Mouse (Mus musculus) heart, embryonic 13.5 days (tissue): ENCODE results near the gene Bag6. TPM values are rescaled to one million over a fixed set of nuclear protein-coding genes. Genes with fewer than 3 reads are reported as not detected.

Experiments used
- ATAC-seq: fragments of 200-750 bp; cut with Nextera tagmentation; 2 replicates; pipeline ENCODE4 v1.8.0; 2017; ENCODE audit warnings: moderate TSS enrichment; ENCODE audit not compliant: insufficient number of reproducible peaks, low FRiP score, low TSS enrichment; ENCODE audit errors: extremely low read depth
- H3K27ac ChIP-seq: fragments of 300-500 bp; sonication (generic); replicated peaks from 2 replicates; pipeline ENCODE4 v1.5.1; 2015; ENCODE audit warnings: moderate library complexity, mild to moderate bottlenecking, inconsistent platforms
- H3K27me3 ChIP-seq: fragments of 300-500 bp; sonication (generic); replicated peaks from 2 replicates; pipeline ENCODE4 v1.6.1; 2015; ENCODE audit warnings: mild to moderate bottlenecking, inconsistent platforms
- H3K36me3 ChIP-seq: fragments of 300-500 bp; sonication (generic); 2 replicates; pipeline ENCODE4 v1.6.1; 2015; ENCODE audit warnings: mild to moderate bottlenecking, inconsistent platforms
- H3K4me1 ChIP-seq: fragments of 300-500 bp; sonication (generic); 2 replicates; pipeline ENCODE4 v1.6.1; 2015; ENCODE audit warnings: inconsistent platforms
- H3K4me2 ChIP-seq: fragments of 300-500 bp; sonication (generic); 2 replicates; pipeline ENCODE4 v1.6.1; 2015; ENCODE audit warnings: inconsistent platforms, mild to moderate bottlenecking, moderate library complexity
- H3K4me3 ChIP-seq: fragments of 300-500 bp; sonication (generic); 2 replicates; pipeline ENCODE4 v1.5.1; 2015; ENCODE audit warnings: moderate library complexity, mild to moderate bottlenecking, inconsistent platforms
- H3K9ac ChIP-seq: fragments of 300-500 bp; sonication (generic); 2 replicates; pipeline ENCODE4 v1.6.1; 2015; ENCODE audit warnings: inconsistent platforms, mild to moderate bottlenecking, moderate library complexity
- H3K9me3 ChIP-seq: fragments of 300-500 bp; sonication (generic); 2 replicates; pipeline ENCODE4 v1.6.1; 2016; ENCODE audit warnings: inconsistent platforms
- WGBS: fragments of 180-500 bp; shearing (Covaris S2); methylation state at CpG from one replicate; pipeline ENCODE4 v1.1.7; 2015; ENCODE audit warnings: mixed read lengths; 5-methylcytosine and 5-hydroxymethylcytosine counted together
- polyA plus RNA-seq: library from polyadenylated mRNA; unstranded; fragments of >200 nt; fragmentation: Nextera tagmentation; extraction: Ambion mirVana; gene quantifications from 2 replicates; pipeline ENCODE4 v1.2.1, GENCODE M21; 2015

Gene Bag6
- polyA plus RNA-seq, 1 experiment from 2014 or later: 45.1 TPM

DNA sequence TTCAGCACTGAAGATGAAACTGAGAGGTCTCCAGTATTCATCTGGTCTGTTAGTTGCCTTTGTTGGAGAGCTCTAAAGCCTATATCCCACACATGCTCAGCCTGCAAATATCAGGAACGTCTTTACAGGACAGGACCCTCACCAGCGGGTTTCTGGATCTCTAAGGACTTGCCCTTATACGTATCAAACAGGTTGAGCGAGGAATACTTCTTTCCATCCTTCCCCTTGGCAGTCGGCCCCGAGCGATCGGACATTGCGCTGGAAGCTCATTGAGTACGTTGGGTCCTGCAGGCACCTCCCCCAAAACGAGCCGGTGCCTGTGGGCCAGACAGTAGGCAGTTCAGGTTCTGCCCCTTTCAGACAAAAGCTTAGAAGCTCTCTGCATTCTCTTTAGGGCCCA, 27.8 kb downstream of the Bag6 start:
- Histone ChIP-seq H3K4me1 (peaks cover 39% of the 10 kb centered on the region), H3K4me2 (peak overlapping the region; percentile 99), H3K36me3 (peaks cover 50% of the 10 kb centered on the region), H3K9ac (peak overlapping the region; percentile 100), H3K27me3 (no peaks in the 10 kb centered on the region), H3K27ac (peak overlapping the region; percentile 26; the same call in 1 of the 2 replicates), H3K9me3 (no peaks in the 10 kb centered on the region), H3K4me3 (peak overlapping the region; percentile 100)
- ATAC-seq: no peak
- 33% methylated on average over 12 of the region's 12 CpGs for WGBS

- H3K9ac ChIP-seq: peak overlapping the region; percentile 100
- H3K4me3 ChIP-seq: peak overlapping the region; percentile 100
- ATAC-seq: no peak
- no peaks in the 10 kb centered on the region for H3K9me3 ChIP-seq
- peaks cover 42% of the 10 kb centered on the region for H3K36me3 ChIP-seq
- peak overlapping the region; percentile 99 for H3K27ac ChIP-seq
- H3K27me3 ChIP-seq: no peaks in the 10 kb centered on the region
- H3K4me1 ChIP-seq: peaks cover 39% of the 10 kb centered on the region
- WGBS: 12% methylated on average over 8 of the region's 8 CpGs
- peak overlapping the region; percentile 99 for H3K4me2 ChIP-seq
Measured at GRCm38 (mm10) chr17:35163326-35164081, 28.5 kb downstream of the Bag6 start.

DNA sequence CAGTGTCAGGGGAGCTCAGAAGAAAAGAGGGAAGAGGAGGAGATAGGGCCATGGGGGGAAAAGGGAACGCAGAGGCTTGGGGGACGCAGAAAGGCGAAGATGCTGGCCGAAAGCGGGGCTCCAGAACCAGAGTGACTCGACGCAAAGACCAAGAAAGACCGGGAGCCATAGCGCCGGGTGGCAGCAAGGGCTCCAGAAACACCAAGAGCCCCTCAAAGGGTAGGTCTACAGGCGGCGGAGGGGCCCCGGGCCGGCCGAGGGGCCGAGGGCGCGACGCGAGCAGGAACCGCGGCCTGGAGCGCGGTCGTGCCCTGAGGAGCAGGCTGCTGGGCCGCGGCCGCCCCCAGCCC, 29.2 kb downstream of the Bag6 start:
- no peak; the same call in 1 of the 2 replicates for ATAC-seq
- peak overlapping the region; percentile 99 for H3K4me2 ChIP-seq
- peaks cover 39% of the 10 kb centered on the region for H3K4me1 ChIP-seq
- peak overlapping the region; percentile 100 for H3K4me3 ChIP-seq
- peaks cover 36% of the 10 kb centered on the region for H3K36me3 ChIP-seq
- no peaks in the 10 kb centered on the region for H3K27me3 ChIP-seq
- under 1% methylated on average over 28 of the region's 28 CpGs for WGBS
- peak overlapping the region; percentile 99 for H3K27ac ChIP-seq
- H3K9me3 ChIP-seq: no peaks in the 10 kb centered on the region
- peak overlapping the region; percentile 100 for H3K9ac ChIP-seq

DNA sequence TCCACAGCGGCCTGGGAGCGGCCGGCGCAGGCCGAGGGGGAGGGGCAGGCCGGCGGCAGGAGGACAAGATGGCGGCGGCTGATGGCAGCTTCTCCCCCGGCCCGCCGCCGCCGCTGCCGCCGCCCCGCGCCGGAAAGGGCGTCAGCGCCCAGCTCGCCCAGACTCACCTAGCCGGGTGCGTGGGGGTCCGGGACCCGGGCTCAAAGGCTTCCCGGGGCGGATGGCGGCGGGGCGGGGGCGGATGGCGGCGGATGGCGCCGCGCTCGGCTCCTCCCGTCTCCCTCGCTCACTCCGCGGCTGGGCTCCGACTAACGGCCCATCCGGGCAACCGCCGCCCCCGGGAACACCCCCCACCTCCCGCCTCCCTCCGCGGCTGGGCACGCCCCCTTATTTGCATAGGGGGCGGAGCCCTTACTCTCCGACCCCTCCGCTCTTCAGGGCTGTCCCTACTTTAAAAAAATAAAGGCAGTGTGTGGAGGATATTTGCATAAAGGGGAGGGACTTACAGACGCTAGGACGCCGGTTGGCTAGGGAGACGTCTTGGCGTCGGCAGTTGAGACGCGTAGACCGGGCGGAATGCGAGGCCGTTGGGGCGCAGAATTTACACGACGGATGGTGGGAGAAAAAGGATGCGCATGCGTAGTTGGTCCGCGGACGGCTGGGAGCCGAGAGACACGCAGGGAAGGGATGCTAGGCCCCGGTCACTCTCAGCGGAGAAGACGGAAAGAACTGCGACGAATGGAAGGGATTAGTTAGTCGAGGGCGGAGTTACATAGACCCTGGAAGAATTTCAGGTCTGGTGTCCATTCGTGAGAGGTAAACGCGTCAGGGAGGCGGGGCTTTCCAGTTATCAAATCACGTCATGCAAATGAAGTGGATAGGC, 29.8 kb downstream of the Bag6 start, which contains the start of gene Prrc2a:
Gene Prrc2a (minus strand): TSS at position 330 of the 883 bp plus-strand sequence.
- H3K4me2 ChIP-seq: peak within 1 kb of the TSS; percentile 99
- H3K27me3 ChIP-seq: no peaks in the 10 kb centered on the region
- peaks cover 39% of the 10 kb centered on the region for H3K4me1 ChIP-seq
- H3K27ac ChIP-seq: peak within 1 kb of the TSS; percentile 99
- peak; percentile 96 for ATAC-seq
- H3K9ac ChIP-seq: peak within 1 kb of the TSS; percentile 100
- H3K36me3 ChIP-seq: peaks cover 29% of the 10 kb centered on the region
- peak within 1 kb of the TSS; percentile 100 for H3K4me3 ChIP-seq
- no peaks in the 10 kb centered on the region for H3K9me3 ChIP-seq
- under 1% methylated on average over 44 of the region's 89 CpGs for WGBS

- WGBS: 26% methylated on average over 12 of the region's 12 CpGs
- Histone ChIP-seq H3K9me3 (no peaks in the 10 kb centered on the region), H3K27ac (peak overlapping the region; percentile 99), H3K36me3 (peaks cover 21% of the 10 kb centered on the region), H3K27me3 (no peaks in the 10 kb centered on the region), H3K4me2 (peak overlapping the region; percentile 72), H3K9ac (peak overlapping the region; percentile 78), H3K4me3 (peak overlapping the region; percentile 100), H3K4me1 (peaks cover 39% of the 10 kb centered on the region)
- ATAC-seq: no peak
Measured at GRCm38 (mm10) chr17:35165451-35166155, 30.6 kb downstream of the Bag6 start.

DNA sequence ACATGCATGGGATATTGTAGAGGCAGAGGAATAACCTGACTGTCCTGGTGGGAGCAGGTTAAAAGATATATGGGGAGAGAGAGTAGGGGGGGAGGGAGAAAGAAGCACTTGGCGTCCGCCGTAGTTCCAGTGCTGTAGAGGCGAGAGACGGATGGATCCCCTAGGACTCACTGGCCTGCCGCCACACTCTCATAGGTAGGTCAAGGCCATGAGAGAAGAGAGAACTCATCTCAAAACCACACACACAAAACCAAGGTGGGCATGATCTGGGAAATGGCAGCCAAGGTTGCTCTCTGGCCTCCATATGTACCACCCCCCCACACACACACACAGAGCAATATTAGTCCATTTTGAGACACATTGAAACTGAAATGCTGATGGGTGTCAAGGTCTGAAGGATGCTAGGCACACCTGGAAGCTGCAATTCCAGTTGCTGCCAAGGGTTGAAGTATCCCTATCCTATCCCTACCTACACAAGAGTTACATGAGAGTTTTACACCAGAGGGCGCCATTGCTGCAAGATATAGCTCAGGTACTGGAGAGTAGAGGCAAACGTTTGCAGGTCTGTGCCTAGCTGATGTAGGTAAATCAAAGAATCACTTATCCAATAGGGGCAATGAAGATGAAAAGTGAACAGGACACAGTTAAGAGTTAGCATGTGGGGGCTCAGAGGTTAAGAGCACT, 31.5 kb downstream of the Bag6 start:
- WGBS: 69% methylated on average over 8 of the region's 8 CpGs

GRCm38 (mm10) chr17:35167794-35168193, 32.8 kb downstream of the Bag6 start:
- 80% methylated on average over 7 of the region's 7 CpGs for WGBS
- H3K4me1 ChIP-seq: peaks cover 21% of the 10 kb centered on the region
- H3K27me3 ChIP-seq: no peaks in the 10 kb centered on the region; the same call in 1 of the 2 replicates

More for the DNA sequence above, 31.5 kb downstream of the Bag6 start:
- peak overlapping the region; percentile 77 for H3K9ac ChIP-seq
- peaks cover 12% of the 10 kb centered on the region for H3K36me3 ChIP-seq
- ATAC-seq: no peak
- no peaks in the 10 kb centered on the region for H3K27me3 ChIP-seq
- H3K4me2 ChIP-seq: peak overlapping the region; percentile 72
- peaks cover 34% of the 10 kb centered on the region for H3K4me1 ChIP-seq
- peak overlapping the region; percentile 99 for H3K27ac ChIP-seq
- peak overlapping the region; percentile 100 for H3K4me3 ChIP-seq
- no peaks in the 10 kb centered on the region for H3K9me3 ChIP-seq

GRCm38 (mm10) chr17:35168541-35169207, 33.7 kb downstream of the Bag6 start:
- H3K36me3 ChIP-seq: no peaks in the 10 kb centered on the region
- no peak overlapping the region for H3K27ac ChIP-seq
- ATAC-seq: no peak
- H3K4me2 ChIP-seq: no peak overlapping the region
- no peak overlapping the region for H3K4me3 ChIP-seq
- no peaks in the 10 kb centered on the region for H3K9me3 ChIP-seq
- 14% methylated on average over 4 of the region's 4 CpGs for WGBS
- H3K27me3 ChIP-seq: no peaks in the 10 kb centered on the region; the same call in 1 of the 2 replicates
- peaks cover 13% of the 10 kb centered on the region for H3K4me1 ChIP-seq
- 0 out of 2 replicates have a peak overlapping the region, but pooled peaks have one; percentile 52 for H3K9ac ChIP-seq

More at GRCm38 (mm10) chr17:35167794-35168193, 32.8 kb downstream of the Bag6 start:
- H3K27ac ChIP-seq: no peak overlapping the region
- no peaks in the 10 kb centered on the region for H3K36me3 ChIP-seq
- H3K9ac ChIP-seq: no peak overlapping the region
- H3K4me3 ChIP-seq: no peak overlapping the region
- no peak for ATAC-seq
- H3K4me2 ChIP-seq: no peak overlapping the region
- no peaks in the 10 kb centered on the region for H3K9me3 ChIP-seq

DNA sequence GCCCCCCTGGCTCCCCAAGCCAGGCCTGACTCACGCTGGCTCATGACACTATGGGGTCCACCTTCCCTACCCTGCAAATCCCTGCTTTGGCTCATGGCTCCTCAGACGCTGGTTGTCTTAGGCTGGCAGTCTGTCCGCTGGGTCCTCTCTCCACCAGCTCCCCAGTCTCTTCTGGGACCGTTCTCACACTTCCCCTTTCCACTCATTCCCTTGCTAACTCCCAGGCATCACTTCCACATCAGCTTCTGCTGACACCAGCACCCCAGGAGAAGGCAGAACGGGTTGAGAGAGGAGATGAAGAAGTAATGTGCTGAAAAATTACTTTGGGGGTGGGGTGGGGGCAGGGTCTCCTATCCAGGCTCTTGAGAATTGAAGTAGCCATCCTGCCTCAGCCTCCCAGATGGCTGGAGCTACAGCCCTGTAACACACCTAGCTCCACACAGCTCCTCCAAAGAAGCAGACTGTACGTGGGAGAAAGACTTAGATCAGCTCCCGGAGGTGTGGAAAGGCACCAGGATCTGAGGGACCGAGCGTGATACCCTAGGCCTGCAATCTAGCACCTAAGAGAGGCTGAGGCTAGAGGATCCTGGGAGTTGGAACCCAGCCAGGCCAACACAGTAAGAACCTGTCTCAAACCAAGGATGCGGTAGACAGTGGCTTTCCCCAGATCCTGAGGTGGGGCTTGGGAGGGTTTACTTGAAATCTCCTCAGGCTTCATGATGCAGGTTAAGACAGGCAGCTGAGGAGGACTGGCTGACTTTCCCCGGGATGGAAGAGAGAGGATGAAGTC, 37.7 kb downstream of the Bag6 start:
- ATAC-seq: no peak
- Histone ChIP-seq H3K4me3 (no peak overlapping the region), H3K9me3 (no peaks in the 10 kb centered on the region), H3K27me3 (peaks cover 4% of the 10 kb centered on the region; the same call in 1 of the 2 replicates), H3K9ac (no peak overlapping the region), H3K4me2 (no peak overlapping the region), H3K27ac (no peak overlapping the region), H3K4me1 (0 out of 2 replicates have a peak, but pooled peaks cover 4% of the 10 kb centered on the region), H3K36me3 (no peaks in the 10 kb centered on the region)
- 52% methylated on average over 11 of the region's 11 CpGs for WGBS
